Mouse (Mus musculus) neural tube, embryonic 12.5 days (tissue): Measurements from ENCODE around the gene Rbfox3. TPM values are rescaled to one million over a fixed set of nuclear protein-coding genes. Genes with fewer than 3 reads are reported as not detected.
A peak's percentile ranks its signal among the peaks of the same experiment; 100 is the strongest.

ENCODE experiments used
- ATAC-seq: fragments of 200-750 bp; cut with Nextera tagmentation; 2 replicates; pipeline ENCODE4 v1.8.0; 2017; ENCODE audit warnings: low read depth, mild to moderate bottlenecking, moderate TSS enrichment, moderate library complexity; ENCODE audit not compliant: low FRiP score
- H3K27ac ChIP-seq: fragments of 300-500 bp; sonication (generic); 2 replicates; pipeline ENCODE4 v1.5.1; 2016
- H3K27me3 ChIP-seq: fragments of 300-500 bp; sonication (generic); replicated peaks from 2 replicates; pipeline ENCODE4 v1.6.1; 2016; ENCODE audit warnings: mild to moderate bottlenecking
- H3K36me3 ChIP-seq: fragments of 300-500 bp; sonication (generic); 2 replicates; pipeline ENCODE4 v1.6.1; 2016; ENCODE audit warnings: mild to moderate bottlenecking
- H3K4me1 ChIP-seq: fragments of 300-500 bp; sonication (generic); 2 replicates; pipeline ENCODE4 v1.6.1; 2016
- H3K4me2 ChIP-seq: fragments of 300-500 bp; sonication (generic); replicated peaks from 2 replicates; pipeline ENCODE4 v1.6.1; 2016; ENCODE audit warnings: mild to moderate bottlenecking
- H3K4me3 ChIP-seq: fragments of 300-500 bp; sonication (generic); 2 replicates; pipeline ENCODE4 v1.5.1; 2016
- H3K9ac ChIP-seq: fragments of 300-500 bp; sonication (generic); 2 replicates; pipeline ENCODE4 v1.6.1; 2016; ENCODE audit warnings: mild to moderate bottlenecking
- H3K9me3 ChIP-seq: fragments of 300-500 bp; sonication (generic); 2 replicates; pipeline ENCODE4 v1.6.1; 2016; ENCODE audit warnings: mild to moderate bottlenecking
- WGBS: fragments of 180-500 bp; shearing (Covaris S2); methylation state at CpG from one replicate; pipeline ENCODE4 v1.1.7; 2016; 5-methylcytosine and 5-hydroxymethylcytosine counted together
- polyA plus RNA-seq: library from polyadenylated mRNA; unstranded; fragments of >200 nt; fragmentation: Nextera tagmentation; extraction: Ambion mirVana; gene quantifications from 2 replicates; pipeline ENCODE4 v1.2.1, GENCODE M21; 2016

Gene Rbfox3
- polyA plus RNA-seq, 1 experiment from 2014 or later = 52.6 TPM

GRCm38 (mm10) chr11:118899771-118900545 lies 11.4 kb downstream of the Rbfox3 start:
- no peaks in the 10 kb centered on the region for H3K9me3 ChIP-seq
- 0 out of 2 replicates have a peak overlapping the region, but pooled peaks have one; percentile 7 for H3K4me2 ChIP-seq
- no peak overlapping the region for H3K4me3 ChIP-seq
- H3K9ac ChIP-seq = no peak overlapping the region
- peaks cover 54% of the 10 kb centered on the region for H3K4me1 ChIP-seq
- no peaks in the 10 kb centered on the region for H3K27me3 ChIP-seq
- H3K36me3 ChIP-seq = no peaks in the 10 kb centered on the region
- WGBS = 46% methylated on average over 26 of the region's 26 CpGs
- peak; percentile 56; the same call in 1 of the 2 replicates for ATAC-seq
- 0 out of 2 replicates have a peak overlapping the region, but pooled peaks have one; percentile 28 for H3K27ac ChIP-seq

- Histone ChIP-seq H3K27ac (no peak overlapping the region), H3K27me3 (no peaks in the 10 kb centered on the region), H3K4me2 (no peak overlapping the region; the same call in 1 of the 2 replicates), H3K36me3 (no peaks in the 10 kb centered on the region), H3K9me3 (no peaks in the 10 kb centered on the region), H3K9ac (no peak overlapping the region), H3K4me3 (no peak overlapping the region), H3K4me1 (peaks cover 53% of the 10 kb centered on the region)
- 65% methylated on average over 11 of the region's 11 CpGs for WGBS
- no peak for ATAC-seq
These were observed 12.8 kb downstream of the Rbfox3 start for GRCm38 (mm10) chr11:118898643-118899042.

- Histone ChIP-seq H3K9ac (no peak overlapping the region), H3K27me3 (no peaks in the 10 kb centered on the region), H3K9me3 (no peaks in the 10 kb centered on the region), H3K4me2 (no peak overlapping the region), H3K36me3 (no peaks in the 10 kb centered on the region), H3K27ac (0 out of 2 replicates have a peak overlapping the region, but pooled peaks have one; percentile 47), H3K4me3 (no peak overlapping the region), H3K4me1 (peaks cover 53% of the 10 kb centered on the region)
- 40% methylated on average over 10 of the region's 10 CpGs for WGBS
- ATAC-seq = no peak
These were observed 13.2 kb downstream of the Rbfox3 start for GRCm38 (mm10) chr11:118898156-118898555.

- Histone ChIP-seq H3K4me1 (peaks cover 53% of the 10 kb centered on the region), H3K9ac (no peak overlapping the region), H3K27ac (peak overlapping the region; percentile 47; the same call in 1 of the 2 replicates), H3K27me3 (no peaks in the 10 kb centered on the region), H3K9me3 (no peaks in the 10 kb centered on the region), H3K36me3 (no peaks in the 10 kb centered on the region), H3K4me2 (peak overlapping the region; percentile 22), H3K4me3 (no peak overlapping the region)
- ATAC-seq = no peak
- WGBS = 28% methylated on average over 21 of the region's 21 CpGs
These were observed 14.1 kb downstream of the Rbfox3 start for GRCm38 (mm10) chr11:118897114-118897841.

- no peak overlapping the region for H3K4me3 ChIP-seq
- ATAC-seq = no peak
- no peaks in the 10 kb centered on the region for H3K36me3 ChIP-seq
- no peak overlapping the region for H3K4me2 ChIP-seq
- no peaks in the 10 kb centered on the region for H3K27me3 ChIP-seq
- H3K27ac ChIP-seq = no peak overlapping the region
- H3K9me3 ChIP-seq = no peaks in the 10 kb centered on the region
- 53% methylated on average over 16 of the region's 16 CpGs for WGBS
- peaks cover 57% of the 10 kb centered on the region for H3K4me1 ChIP-seq
- H3K9ac ChIP-seq = no peak overlapping the region
These were observed 15.2 kb downstream of the Rbfox3 start for GRCm38 (mm10) chr11:118896032-118896675.

DNA sequence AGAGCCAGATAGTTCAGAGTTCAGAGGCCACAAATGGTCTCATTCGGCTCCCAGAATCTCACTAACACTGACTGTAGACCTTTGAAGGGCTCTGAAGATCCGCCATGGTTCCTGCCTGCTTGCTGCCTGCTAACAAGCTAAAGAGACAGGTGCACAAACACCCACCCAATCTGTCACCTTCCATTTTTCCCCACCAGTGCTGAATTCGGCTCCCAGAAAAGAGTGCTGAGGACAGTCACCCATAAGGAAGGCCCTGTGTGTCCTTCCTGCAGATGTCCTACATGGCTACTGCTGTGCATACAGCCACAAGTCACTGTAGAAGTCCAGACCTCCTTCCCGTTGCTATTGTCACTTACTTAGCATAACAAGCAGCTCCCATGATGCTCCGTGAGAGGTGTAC lies 16.6 kb downstream of the Rbfox3 start:
- no peaks in the 10 kb centered on the region for H3K9me3 ChIP-seq
- ATAC-seq = no peak
- H3K27me3 ChIP-seq = no peaks in the 10 kb centered on the region
- no peak overlapping the region for H3K9ac ChIP-seq
- no peak overlapping the region for H3K4me2 ChIP-seq
- peaks cover 54% of the 10 kb centered on the region for H3K4me1 ChIP-seq
- H3K36me3 ChIP-seq = no peaks in the 10 kb centered on the region
- H3K4me3 ChIP-seq = no peak overlapping the region
- H3K27ac ChIP-seq = no peak overlapping the region
- WGBS = 75% methylated on average over 5 of the region's 5 CpGs

DNA sequence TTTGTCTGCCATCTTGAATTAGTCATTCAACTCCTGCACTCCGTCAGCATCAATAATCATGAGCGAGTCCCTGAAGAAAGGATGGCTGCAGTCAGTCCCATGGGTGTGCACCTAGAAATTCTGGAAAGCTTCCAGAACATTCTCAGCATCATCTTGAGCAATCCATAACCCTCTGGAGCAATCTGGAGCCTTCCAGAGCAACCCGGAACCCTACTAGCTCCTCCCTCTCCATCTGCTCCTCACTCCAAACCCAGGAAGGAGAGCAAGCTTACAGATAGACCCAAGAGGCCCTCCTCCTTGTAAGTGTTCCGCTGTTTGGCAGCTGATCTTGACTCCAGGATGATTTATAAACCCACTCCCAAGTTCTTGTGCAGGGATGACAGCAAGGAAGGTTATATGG lies 17.2 kb downstream of the Rbfox3 start:
- H3K27me3 ChIP-seq = no peaks in the 10 kb centered on the region
- peaks cover 50% of the 10 kb centered on the region for H3K4me1 ChIP-seq
- no peak overlapping the region for H3K4me2 ChIP-seq
- no peak for ATAC-seq
- WGBS = 89% methylated on average over 4 of the region's 4 CpGs
- no peaks in the 10 kb centered on the region for H3K9me3 ChIP-seq
- no peaks in the 10 kb centered on the region for H3K36me3 ChIP-seq
- no peak overlapping the region for H3K27ac ChIP-seq
- no peak overlapping the region for H3K4me3 ChIP-seq
- no peak overlapping the region for H3K9ac ChIP-seq

DNA sequence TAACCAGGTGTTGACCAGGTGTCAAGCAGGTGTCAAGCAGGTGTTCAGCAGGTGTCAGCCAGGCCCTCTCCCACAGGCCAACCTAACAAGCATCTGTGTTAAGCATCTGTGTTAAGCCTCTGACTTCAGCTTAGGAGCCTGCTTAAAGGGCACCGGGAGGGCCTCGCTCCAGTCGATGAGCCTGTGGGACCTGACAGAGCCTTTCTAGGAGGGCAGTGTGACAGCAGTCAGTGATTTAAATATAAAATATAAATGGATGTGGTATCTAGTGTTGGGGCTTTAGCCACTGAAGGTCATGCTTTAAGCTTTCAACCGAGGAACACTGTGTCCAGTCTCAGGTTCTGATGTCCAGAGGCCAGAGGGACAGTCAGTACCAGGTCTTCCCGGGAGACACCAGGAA lies 18.5 kb downstream of the Rbfox3 start:
- Histone ChIP-seq H3K4me1 (peaks cover 40% of the 10 kb centered on the region), H3K36me3 (no peaks in the 10 kb centered on the region), H3K27ac (no peak overlapping the region), H3K27me3 (no peaks in the 10 kb centered on the region), H3K4me2 (no peak overlapping the region), H3K4me3 (no peak overlapping the region), H3K9me3 (no peaks in the 10 kb centered on the region), H3K9ac (no peak overlapping the region)
- ATAC-seq = no peak
- WGBS = 91% methylated on average over 5 of the region's 5 CpGs

DNA sequence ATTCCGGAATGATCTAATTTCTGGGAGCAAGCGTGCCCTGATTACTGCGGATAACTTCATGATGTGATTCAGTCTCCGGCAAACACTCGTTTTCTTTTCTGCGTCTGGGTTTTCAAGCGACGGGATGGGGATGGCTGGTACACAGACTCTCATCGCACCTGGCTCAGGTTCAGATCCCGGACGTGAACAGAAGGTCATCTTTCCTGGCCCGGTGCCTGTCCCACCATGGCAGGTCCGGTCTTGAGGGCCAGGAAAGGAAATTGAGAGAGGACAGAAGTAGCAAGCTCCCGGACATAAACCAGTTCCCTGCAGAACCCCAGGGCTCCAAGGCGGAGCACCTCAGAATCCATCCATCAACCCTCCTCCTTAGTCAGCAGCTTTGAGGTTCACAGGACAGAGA lies 19.9 kb downstream of the Rbfox3 start:
- peak overlapping the region; percentile 62; the same call in 1 of the 2 replicates for H3K27ac ChIP-seq
- H3K9me3 ChIP-seq = no peaks in the 10 kb centered on the region
- 88% methylated on average over 15 of the region's 15 CpGs for WGBS
- no peak for ATAC-seq
- H3K4me3 ChIP-seq = no peak overlapping the region
- no peaks in the 10 kb centered on the region for H3K36me3 ChIP-seq
- H3K27me3 ChIP-seq = no peaks in the 10 kb centered on the region
- no peak overlapping the region for H3K4me2 ChIP-seq
- no peak overlapping the region for H3K9ac ChIP-seq
- peaks cover 27% of the 10 kb centered on the region for H3K4me1 ChIP-seq

- no peak overlapping the region for H3K4me2 ChIP-seq
These were observed 20.4 kb downstream of the Rbfox3 start for GRCm38 (mm10) chr11:118890992-118891398.

GRCm38 (mm10) chr11:118890474-118890873 lies 20.9 kb downstream of the Rbfox3 start:
- H3K9me3 ChIP-seq = no peaks in the 10 kb centered on the region
- H3K27ac ChIP-seq = peak overlapping the region; percentile 62; the same call in 1 of the 2 replicates
- 60% methylated on average over 5 of the region's 5 CpGs for WGBS
- no peak overlapping the region for H3K9ac ChIP-seq
- no peaks in the 10 kb centered on the region for H3K27me3 ChIP-seq
- H3K4me1 ChIP-seq = peaks cover 18% of the 10 kb centered on the region
- H3K4me2 ChIP-seq = no peak overlapping the region
- H3K36me3 ChIP-seq = no peaks in the 10 kb centered on the region
- no peak overlapping the region for H3K4me3 ChIP-seq
- no peak for ATAC-seq

More at GRCm38 (mm10) chr11:118890992-118891398, 20.4 kb downstream of the Rbfox3 start:
- Histone ChIP-seq H3K9me3 (no peaks in the 10 kb centered on the region), H3K9ac (no peak overlapping the region), H3K4me3 (no peak overlapping the region), H3K36me3 (no peaks in the 10 kb centered on the region), H3K4me1 (peaks cover 22% of the 10 kb centered on the region), H3K27me3 (no peaks in the 10 kb centered on the region), H3K27ac (peak overlapping the region; percentile 62)
- no peak for ATAC-seq
- WGBS = 47% methylated on average over 16 of the region's 16 CpGs

- 0 out of 2 replicates have a peak, but pooled peaks cover 3% of the 10 kb centered on the region for H3K36me3 ChIP-seq
- H3K27me3 ChIP-seq = no peaks in the 10 kb centered on the region
- H3K9me3 ChIP-seq = no peaks in the 10 kb centered on the region
- H3K4me3 ChIP-seq = no peak overlapping the region
- peaks cover 18% of the 10 kb centered on the region for H3K4me1 ChIP-seq
- H3K4me2 ChIP-seq = no peak overlapping the region
- no peak for ATAC-seq
- no peak overlapping the region for H3K9ac ChIP-seq
- 88% methylated on average over 4 of the region's 4 CpGs for WGBS
- no peak overlapping the region for H3K27ac ChIP-seq
These were observed 21.9 kb downstream of the Rbfox3 start for GRCm38 (mm10) chr11:118889500-118889899.
